Mouse (Mus musculus) erythroblast, embryonic 14.5 days (primary cell): ENCODE data around the gene Irak3. TPM values are rescaled to one million over a fixed set of nuclear protein-coding genes. Genes with fewer than 3 reads are reported as not detected.

ENCODE experiments used
- H3K27me3 ChIP-seq: 2 replicates; pipeline ENCODE4 v1.6.1; 2012; ENCODE audit warnings: inconsistent platforms; ENCODE audit not compliant: control insufficient read depth
- H3K36me3 ChIP-seq: 2 replicates; pipeline ENCODE4 v1.6.1; 2012; ENCODE audit warnings: mild to moderate bottlenecking, inconsistent platforms; ENCODE audit not compliant: control insufficient read depth
- H3K4me1 ChIP-seq: 2 replicates; pipeline ENCODE4 v1.6.1; 2012; ENCODE audit warnings: inconsistent platforms; ENCODE audit not compliant: control insufficient read depth
- H3K4me3 ChIP-seq: replicated peaks from 2 replicates; pipeline ENCODE3; 2012; ENCODE audit warnings: moderate library complexity, mild to moderate bottlenecking, inconsistent platforms
- H3K9me3 ChIP-seq: 2 replicates; pipeline ENCODE4 v1.6.1; 2012; ENCODE audit warnings: low read length, inconsistent platforms, mixed read lengths; ENCODE audit not compliant: control insufficient read depth
- GATA1 ChIP-seq: IDR thresholded peaks from 2 replicates; pipeline ENCODE4 v1.6.1; 2012; ENCODE audit warnings: low read length, inconsistent platforms, mixed read lengths
- TAL1 ChIP-seq: IDR thresholded peaks from 3 replicates; pipeline ENCODE4 v1.6.1; 2012; ENCODE audit warnings: low read length, inconsistent platforms, mixed read lengths
- polyA plus RNA-seq: library from polyadenylated mRNA; stranded (reverse); fragments of >175 nt; gene quantifications from 2 replicates; pipeline ENCODE4 v1.2.3, GENCODE M21; 2012

The Irak3 gene
- polyA plus RNA-seq, 1 experiment: not detected

DNA sequence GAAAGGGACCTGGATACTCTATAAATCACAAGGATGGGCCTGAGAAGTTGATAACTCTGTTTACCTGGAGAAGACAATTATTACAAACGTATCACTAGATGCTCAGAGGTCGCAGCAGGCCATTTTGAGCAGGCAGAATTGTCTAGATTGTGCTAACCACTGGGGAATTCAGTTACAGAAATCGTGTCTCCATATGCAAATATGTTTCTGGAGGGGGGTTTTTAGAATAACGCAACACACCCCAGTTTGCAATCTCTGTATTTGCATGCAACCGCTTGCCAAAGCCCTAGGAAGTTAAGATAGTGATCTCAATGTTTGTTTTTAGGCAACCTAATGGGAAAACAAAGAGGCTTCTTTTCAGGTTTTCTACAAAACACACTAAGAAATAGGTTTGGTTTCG lies 10.8 kb downstream of the Irak3 start:
- TF ChIP-seq GATA1 (no peak), TAL1 (no peak)
- H3K27me3 ChIP-seq: no peaks in the 10 kb centered on the region
- H3K4me1 ChIP-seq: no peaks in the 10 kb centered on the region
- H3K9me3 ChIP-seq: no peaks in the 10 kb centered on the region
- H3K36me3 ChIP-seq: no peaks in the 10 kb centered on the region
- no peak overlapping the region for H3K4me3 ChIP-seq

DNA sequence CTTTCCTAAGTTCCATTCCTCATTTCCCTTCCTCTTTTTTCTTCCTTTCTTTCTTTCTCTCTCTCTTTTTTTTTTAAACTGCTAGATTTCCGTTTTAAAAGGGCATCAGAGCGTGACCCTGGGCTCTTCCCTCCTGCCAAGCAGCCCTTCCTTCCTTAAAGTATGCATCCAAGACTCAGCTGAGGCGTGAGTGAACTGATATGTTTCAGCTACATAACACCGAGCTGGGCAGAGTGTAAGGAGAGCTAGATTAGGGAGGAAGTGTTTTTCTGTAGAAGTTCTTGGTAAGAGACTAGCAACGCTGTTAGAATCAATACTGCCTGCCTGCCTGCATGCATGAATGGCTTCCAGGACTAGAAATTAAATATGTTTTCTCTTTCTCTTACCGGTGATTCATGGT lies 12.1 kb downstream of the Irak3 start:
- H3K4me1 ChIP-seq: no peaks in the 10 kb centered on the region
- H3K36me3 ChIP-seq: no peaks in the 10 kb centered on the region
- no peaks in the 10 kb centered on the region for H3K27me3 ChIP-seq
- TF ChIP-seq TAL1 (no peak), GATA1 (no peak)
- no peak overlapping the region for H3K4me3 ChIP-seq
- H3K9me3 ChIP-seq: no peaks in the 10 kb centered on the region

DNA sequence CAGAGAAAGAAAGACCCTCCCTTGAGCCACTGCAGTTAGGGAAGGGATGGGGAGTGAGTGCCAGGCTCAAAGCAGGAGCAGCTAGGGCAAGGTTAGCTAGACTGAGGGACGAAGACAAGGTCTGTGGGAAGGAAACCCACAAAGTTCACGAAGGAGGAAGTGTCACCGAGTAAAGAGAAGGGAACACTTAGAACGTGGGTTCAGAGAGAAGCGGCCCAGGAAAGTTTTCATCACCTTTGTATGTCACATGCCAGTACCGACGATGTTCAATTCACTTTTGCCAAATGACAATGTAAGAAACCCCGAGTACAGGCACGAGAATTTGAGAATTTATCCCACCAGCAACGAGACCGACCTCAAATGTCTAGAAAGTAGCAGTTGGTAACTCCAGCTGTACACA lies 12.7 kb downstream of the Irak3 start:
- Histone ChIP-seq H3K4me3 (no peak overlapping the region), H3K36me3 (no peaks in the 10 kb centered on the region)

DNA sequence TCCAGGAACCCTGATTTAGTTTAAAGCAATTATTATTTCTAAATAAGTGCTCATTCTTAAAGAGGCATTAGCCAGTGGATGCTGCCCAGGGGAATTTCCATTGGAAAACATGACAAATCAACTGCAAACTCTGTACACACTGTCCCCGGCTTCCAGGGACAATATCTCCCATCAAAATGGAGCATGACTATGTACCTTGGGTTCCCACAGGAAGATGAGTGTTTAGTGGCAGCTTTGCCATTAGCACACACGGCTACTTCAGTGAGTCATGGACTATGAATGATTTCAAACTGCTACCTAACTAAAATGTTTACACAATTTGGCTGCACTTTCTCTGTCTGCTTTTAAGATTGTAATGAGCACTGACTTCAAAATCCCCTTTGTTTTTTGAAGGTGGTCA lies 13.4 kb downstream of the Irak3 start:
- no peak overlapping the region for H3K4me3 ChIP-seq

More for the DNA sequence above, 12.7 kb downstream of the Irak3 start:
- Histone ChIP-seq H3K9me3 (no peaks in the 10 kb centered on the region), H3K4me1 (no peaks in the 10 kb centered on the region), H3K27me3 (no peaks in the 10 kb centered on the region)
- TF ChIP-seq GATA1 (no peak), TAL1 (no peak)

DNA sequence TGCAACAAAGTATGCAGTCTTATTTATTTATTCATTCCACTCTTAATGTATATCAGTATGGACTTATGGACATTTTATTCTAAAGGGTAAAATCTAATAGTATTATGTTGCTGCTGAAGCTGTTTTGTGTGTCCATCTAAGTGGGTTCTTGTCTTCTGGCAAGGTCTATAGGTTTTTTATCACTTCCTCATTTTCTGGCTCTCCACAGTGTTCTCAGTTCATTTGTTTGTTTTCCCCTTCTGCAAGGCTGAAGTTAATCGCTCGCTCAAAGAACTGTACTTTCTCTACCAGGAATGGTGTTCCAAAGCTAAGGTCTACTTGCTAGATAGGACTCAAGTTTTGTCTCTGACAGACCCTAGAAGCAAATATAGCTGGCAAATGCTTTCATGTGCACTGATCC lies 18.6 kb downstream of the Irak3 start:
- no peak overlapping the region for H3K4me3 ChIP-seq
- TF ChIP-seq GATA1: no peak
- TF ChIP-seq TAL1: no peak

More for the DNA sequence above, 13.4 kb downstream of the Irak3 start:
- no peaks in the 10 kb centered on the region for H3K27me3 ChIP-seq
- H3K9me3 ChIP-seq: no peaks in the 10 kb centered on the region
- no peaks in the 10 kb centered on the region for H3K36me3 ChIP-seq
- H3K4me1 ChIP-seq: no peaks in the 10 kb centered on the region
- TF ChIP-seq GATA1 (no peak), TAL1 (no peak)

DNA sequence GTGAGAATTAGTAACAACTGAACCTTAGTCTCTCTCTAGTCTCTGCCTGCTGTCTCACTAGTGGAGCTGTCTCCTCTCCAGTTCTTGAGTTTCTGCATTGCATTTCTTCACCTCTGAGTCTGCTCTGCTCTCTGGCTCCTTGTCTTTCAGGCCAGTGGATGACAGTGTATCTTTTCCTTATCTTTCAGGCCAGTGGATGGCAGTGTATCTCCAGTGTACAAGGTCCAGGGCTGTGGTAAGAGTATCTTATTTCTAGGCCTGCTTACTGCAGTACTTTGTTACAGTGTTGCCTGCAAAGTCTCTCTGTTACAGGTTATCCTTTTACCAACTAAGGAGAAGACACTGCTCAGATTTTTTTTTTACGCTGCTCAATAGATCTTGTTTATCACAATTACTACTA lies 19.0 kb downstream of the Irak3 start:
- Histone ChIP-seq H3K4me1 (no peaks in the 10 kb centered on the region), H3K9me3 (no peaks in the 10 kb centered on the region), H3K36me3 (no peaks in the 10 kb centered on the region), H3K27me3 (no peaks in the 10 kb centered on the region), H3K4me3 (no peak overlapping the region)
- no peak for TF ChIP-seq TAL1
- TF ChIP-seq GATA1: no peak

More for the DNA sequence above, 18.6 kb downstream of the Irak3 start:
- H3K4me1 ChIP-seq: no peaks in the 10 kb centered on the region
- H3K9me3 ChIP-seq: no peaks in the 10 kb centered on the region
- H3K27me3 ChIP-seq: no peaks in the 10 kb centered on the region
- no peaks in the 10 kb centered on the region for H3K36me3 ChIP-seq

DNA sequence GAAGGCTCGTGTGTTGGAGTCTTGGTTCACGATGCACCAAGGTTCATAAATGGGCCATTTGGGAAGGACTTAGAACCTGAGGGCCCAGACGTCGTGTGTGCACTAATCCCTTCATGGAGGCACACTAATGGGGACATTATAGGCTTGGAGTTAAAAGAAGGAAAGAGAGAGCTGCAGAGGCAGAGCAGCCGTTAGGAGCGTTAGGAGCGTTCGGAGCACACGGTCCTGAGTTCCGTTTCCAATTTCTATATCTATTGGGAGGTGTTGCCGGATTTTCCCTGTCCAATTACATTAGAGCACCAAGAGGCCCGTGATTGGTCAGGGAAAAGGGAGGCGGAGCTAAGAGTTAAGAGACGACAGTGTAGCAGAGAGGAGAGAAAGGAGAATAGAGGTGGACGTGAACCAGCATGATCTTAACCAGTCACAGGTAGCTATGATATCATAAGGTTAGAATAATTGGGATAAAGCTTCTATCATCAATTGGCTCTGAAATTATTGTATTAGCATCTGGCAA lies 27.7 kb downstream of the Irak3 start:
- H3K4me3 ChIP-seq: no peak overlapping the region
- H3K9me3 ChIP-seq: no peaks in the 10 kb centered on the region
- no peaks in the 10 kb centered on the region for H3K36me3 ChIP-seq
- TF ChIP-seq TAL1: no peak
- TF ChIP-seq GATA1: no peak
- no peaks in the 10 kb centered on the region for H3K27me3 ChIP-seq
- peaks cover under 1% of the 10 kb centered on the region for H3K4me1 ChIP-seq

DNA sequence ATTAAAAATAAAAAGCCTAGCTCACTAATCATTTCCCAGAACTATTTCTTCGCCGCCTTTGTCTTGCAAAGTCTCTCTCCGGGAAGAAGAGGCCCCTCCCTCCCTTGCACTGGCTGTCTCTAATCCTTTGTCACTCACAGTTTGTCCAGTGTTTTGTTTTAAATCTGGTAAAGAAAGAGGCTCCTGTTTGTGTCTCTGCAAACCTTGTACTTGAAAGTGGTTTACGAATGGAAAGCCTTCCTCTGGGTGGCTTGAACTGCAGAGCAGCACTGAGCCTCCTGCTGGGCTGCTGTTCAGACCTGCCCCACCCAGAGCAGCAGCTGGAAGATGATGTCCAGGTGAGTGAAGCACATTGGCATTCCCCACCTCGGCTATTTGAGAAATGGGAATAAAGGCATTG lies 30.6 kb downstream of the Irak3 start:
- no peaks in the 10 kb centered on the region for H3K36me3 ChIP-seq
- TF ChIP-seq TAL1 (no peak), GATA1 (no peak)
- peaks cover 18% of the 10 kb centered on the region for H3K4me1 ChIP-seq
- no peaks in the 10 kb centered on the region for H3K9me3 ChIP-seq
- H3K27me3 ChIP-seq: no peaks in the 10 kb centered on the region
- H3K4me3 ChIP-seq: no peak overlapping the region

DNA sequence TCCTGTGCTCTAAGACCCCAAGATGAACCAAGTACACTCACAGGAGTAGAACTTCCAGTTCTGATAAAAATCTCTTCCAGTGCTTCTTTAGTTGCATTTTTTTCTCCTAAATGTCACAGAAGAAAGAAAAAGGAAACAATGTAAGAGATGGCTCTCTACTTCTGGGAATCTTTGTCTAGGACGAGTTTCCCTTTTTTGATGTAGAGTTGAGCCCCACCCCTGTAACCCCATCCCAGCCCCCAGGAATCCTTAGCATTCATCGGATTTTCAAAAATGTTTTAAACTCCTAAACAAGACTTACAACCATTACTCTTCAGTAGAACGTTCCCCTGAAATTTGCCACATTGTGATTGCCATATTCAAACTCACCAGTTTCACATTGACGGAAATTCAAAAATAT lies 31.7 kb downstream of the Irak3 start:
- Histone ChIP-seq H3K4me1 (peaks cover 18% of the 10 kb centered on the region), H3K4me3 (no peak overlapping the region), H3K36me3 (no peaks in the 10 kb centered on the region), H3K9me3 (no peaks in the 10 kb centered on the region), H3K27me3 (no peaks in the 10 kb centered on the region)
- no peak for TF ChIP-seq GATA1
- no peak for TF ChIP-seq TAL1

DNA sequence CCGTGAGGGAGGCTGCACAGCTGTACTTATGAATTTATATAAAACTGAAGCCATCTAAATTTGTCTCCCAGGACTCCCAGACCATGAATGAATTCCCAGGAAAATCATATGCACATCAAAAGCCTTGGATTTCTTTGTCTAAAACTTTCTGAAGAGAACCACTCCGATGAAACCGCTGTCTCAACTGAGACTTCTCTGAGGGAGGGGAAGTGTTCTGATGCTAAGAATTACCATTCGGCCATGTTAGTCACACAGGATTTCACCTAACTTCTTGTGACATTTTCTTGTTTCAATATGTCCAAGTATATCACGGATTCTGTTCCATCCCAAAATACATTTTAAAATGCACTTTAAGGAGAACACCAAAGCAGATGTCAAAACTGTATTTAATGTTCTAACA lies 32.1 kb downstream of the Irak3 start:
- TF ChIP-seq TAL1: no peak
- no peak for TF ChIP-seq GATA1
- Histone ChIP-seq H3K4me3 (no peak overlapping the region), H3K36me3 (no peaks in the 10 kb centered on the region), H3K9me3 (no peaks in the 10 kb centered on the region), H3K27me3 (no peaks in the 10 kb centered on the region), H3K4me1 (peaks cover 18% of the 10 kb centered on the region)
